Mouse (Mus musculus) ovary, adult 2 months (tissue): Measurements from ENCODE around the gene Il1f6. TPM values are rescaled to one million over a fixed set of nuclear protein-coding genes. Genes with fewer than 3 reads are reported as not detected.

ENCODE experiments used
- polyA plus RNA-seq: library from polyadenylated mRNA; depleted of rRNA; stranded (reverse); fragments of >200 nt; gene quantifications from 2 replicates; pipeline ENCODE4 v1.2.3, GENCODE M21; 2012; rRNA removed

Gene Il1f6
- polyA plus RNA-seq = not detected in 2 replicates

GRCm38 (mm10) chr2:24215118-24215517 is at the start of gene Il1f6:
TSS of gene Il1f6 (plus strand) at chr2:24215418.

GRCm38 (mm10) chr2:24186176-24186575 is 29.0 kb upstream of the Il1f6 start, which contains the start of gene Il1f9:
TSS of gene Il1f9 (plus strand) at chr2:24186476.

Other genes with a start within 250 kb of the Il1f6 start
- 0.38 and 0.90 TPM in 2 replicates for gene Hnmt, start 166.0 kb upstream of the Il1f6 start, polyA plus RNA-seq
- 0.16 and 0.62 TPM in 2 replicates for gene Tbpl2, start 118.8 kb upstream of the Il1f6 start, polyA plus RNA-seq
- 0.21 and 0.33 TPM in 2 replicates for gene Il1f8, start 62.3 kb upstream of the Il1f6 start, polyA plus RNA-seq
- not detected in 2 replicates for gene Il1f9, start 28.9 kb upstream of the Il1f6 start, polyA plus RNA-seq
- gene Il1f5, start 61.5 kb downstream of the Il1f6 start, polyA plus RNA-seq = not detected in 2 replicates
- gene Il1f10, start 75.8 kb downstream of the Il1f6 start, polyA plus RNA-seq = not detected in 2 replicates
- 0.72 and 1.4 TPM in 2 replicates for gene Il1rn, start 121.4 kb downstream of the Il1f6 start, polyA plus RNA-seq
- 10.6 and 16.3 TPM in 2 replicates for gene Psd4, start 152.2 kb downstream of the Il1f6 start, polyA plus RNA-seq